Mouse (Mus musculus) spleen, adult 18-20 months (tissue): ENCODE results near the gene Tmed10.
A peak's percentile ranks its signal among the peaks of the same experiment; 100 is the strongest.

Experiments
- DNase-seq, 2 experiments: peaks; one replicate each; pipeline ENCODE4 v3.0.0; 2022; ENCODE audit warnings: mixed read lengths in 2 of 2

The Tmed10 gene

DNA sequence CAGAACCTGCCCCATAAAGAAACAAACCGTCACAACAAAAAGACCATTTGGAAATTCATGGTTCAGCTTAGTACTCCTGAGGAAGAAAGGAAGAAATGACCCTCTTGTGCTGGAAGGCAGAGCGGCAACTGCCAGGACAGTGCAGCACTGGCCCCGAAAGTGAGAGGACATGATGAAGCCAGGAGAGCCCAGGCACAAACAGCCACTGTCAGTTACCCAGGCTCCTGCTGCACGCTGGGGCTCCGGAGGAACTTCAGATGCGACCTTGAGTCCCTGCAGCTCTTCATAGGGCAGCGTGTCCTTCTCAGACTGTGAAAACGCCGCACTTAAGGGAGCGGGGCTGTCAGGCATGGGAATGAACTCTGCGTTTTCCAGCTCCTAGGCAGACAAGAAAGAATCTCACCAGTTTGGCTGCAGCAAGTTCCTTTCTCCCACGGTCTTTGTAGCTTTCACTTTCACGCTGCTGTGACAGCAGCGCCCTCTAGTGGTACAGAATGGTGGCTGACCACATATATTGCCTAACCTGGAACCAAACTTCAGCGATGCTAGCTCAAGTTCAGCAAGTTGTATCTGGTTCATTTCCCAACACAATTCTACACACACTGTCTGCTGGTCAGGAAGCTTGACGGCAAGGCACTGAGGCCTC is 69.3 kb downstream of the Tmed10 start:
- DNase-seq: peak; percentile 64 to 82

DNA sequence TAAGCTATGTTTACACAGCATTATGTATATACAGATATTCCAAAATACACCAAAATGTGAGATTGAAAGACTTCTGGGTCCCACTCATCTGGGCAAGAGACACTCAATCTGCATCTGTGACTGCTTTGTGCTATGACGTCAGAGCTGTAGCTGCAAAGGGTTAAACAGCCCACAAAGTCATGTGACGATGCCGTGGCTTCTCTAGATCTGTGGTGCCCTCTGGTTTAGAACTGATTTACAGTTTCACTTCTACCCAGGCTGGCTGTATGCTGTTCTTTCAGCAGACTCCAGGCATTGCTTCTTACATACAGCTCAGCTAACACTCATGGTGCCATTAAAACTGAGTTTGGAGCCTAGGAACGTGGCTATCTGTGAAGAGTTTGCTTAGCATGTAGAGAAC is 69.9 kb downstream of the Tmed10 start:
- DNase-seq: peak; percentile 24 to 42

GRCm38 (mm10) chr12:85303256-85303655 is 71.4 kb downstream of the Tmed10 start:
- DNase-seq: no peak

DNA sequence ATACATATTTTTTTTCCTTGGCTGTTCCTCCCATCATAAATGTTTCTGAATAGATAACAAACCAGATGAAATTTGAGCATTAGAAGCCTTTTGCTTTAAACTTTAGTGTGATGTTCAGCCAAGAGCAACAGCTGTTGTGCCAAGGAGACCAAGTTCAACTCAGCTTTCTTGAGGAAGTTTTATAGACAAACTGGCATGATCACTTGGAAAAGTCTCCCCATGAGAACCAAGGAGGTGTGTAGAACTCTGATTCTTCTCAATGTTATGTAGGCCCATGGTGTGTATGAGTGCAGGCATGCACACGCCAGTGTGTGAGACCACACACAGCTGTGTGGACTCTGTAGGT is 75.8 kb downstream of the Tmed10 start:
- DNase-seq: no peak

DNA sequence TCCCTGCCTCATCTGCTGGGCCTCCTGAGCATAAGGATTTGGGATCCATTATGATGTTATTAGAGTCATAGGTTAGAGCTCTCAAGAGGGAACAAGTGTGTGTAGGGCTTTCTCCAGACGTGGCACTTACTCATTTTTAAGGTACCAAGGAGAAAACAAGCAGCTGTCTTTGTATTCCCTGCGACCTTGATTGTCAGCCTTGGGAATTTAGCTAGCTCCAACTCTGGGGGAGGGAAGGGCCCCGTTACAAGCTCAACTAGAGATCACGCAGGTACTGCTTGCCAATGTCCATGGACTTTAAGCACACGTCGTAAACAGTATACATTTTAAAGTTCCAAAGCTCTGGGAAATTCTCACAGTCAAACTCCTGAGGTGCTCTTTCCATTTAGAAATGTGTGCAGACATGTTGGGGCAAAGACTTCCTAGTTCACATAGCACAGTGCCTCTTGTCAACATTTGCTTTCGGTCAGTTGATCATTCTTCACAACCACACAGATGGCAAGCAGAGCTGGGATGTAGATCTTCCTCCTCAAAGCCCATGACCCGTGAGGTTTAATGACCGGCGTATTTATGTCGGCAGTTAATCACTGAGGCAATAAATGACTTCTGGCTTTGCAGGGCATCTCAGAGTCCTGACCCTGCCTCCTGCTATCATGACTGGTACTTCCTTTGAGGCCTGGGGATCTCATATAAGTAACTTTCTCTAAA is 76.4 kb downstream of the Tmed10 start:
- DNase-seq: no peak

DNA sequence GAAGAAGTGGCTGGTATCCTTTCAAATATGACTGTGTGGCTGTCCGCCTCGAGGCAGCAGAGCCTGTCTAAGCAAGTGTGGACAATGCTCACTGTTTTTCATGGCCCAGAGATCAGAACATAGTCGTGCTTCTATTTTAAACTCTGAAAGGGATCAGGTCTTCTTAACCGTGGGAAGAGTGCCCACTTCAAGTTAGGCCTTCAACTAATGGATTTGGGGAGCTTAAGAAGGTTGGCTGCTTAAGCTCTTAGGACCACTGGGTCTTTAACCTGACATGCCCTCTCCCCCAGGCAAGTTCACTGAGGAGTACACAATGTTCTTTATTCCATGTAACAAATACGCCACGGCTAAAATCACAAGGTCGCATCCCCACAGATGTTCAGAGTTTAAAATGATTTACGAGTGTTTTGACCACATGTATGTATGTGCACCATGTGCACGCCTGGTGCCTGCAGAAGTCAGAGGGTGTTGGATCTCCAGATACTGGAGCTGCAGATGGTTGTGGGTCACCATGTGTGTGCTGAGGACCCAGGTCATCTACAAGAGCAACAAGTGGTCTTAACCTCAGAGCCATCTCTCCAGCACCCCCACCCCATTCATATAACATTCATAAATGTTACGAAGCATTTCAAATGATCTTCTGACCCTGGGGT is 77.2 kb downstream of the Tmed10 start:
- no peak for DNase-seq

DNA sequence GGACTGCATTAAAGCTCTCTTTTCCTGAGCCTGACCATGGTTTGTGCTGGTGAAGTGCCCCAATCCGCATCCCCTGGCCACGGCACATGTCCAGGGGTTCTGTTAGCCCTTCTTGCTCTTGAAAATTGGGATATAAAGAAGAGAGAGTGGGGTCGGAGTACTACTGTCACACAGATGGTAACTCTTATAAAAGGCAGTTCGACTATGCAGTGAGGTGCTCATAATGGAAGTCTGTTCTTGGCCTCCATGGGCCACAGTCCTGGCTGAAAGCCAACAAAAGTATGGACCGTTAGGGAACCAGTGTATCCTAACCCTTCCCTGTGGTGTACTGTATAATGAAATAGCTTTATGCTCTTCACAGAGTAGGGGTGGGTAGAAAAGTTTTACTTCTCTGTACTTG is 77.7 kb downstream of the Tmed10 start:
- no peak for DNase-seq

DNA sequence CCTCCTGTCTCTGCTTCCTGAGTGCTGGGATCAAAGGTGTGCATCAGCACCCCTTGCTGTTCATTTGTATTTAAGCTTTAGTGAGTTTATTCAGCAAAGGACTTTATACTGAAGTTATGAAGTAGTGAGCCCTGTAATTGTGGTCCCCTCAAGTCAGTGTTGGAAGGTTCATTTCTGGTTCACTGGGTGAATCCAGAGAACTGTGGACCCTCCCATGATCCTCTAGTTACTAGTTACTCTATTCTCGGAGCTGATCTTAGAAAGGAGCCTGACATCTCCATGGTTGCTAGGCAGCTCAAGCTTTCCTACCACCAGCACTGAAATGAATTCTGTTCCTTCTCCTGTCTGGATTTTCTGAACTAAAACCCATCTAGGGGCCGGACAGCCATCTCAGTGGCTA is 79.1 kb downstream of the Tmed10 start:
- no peak for DNase-seq

- no peak for DNase-seq
Measured at GRCm38 (mm10) chr12:85292906-85293305, 81.7 kb downstream of the Tmed10 start.

DNA sequence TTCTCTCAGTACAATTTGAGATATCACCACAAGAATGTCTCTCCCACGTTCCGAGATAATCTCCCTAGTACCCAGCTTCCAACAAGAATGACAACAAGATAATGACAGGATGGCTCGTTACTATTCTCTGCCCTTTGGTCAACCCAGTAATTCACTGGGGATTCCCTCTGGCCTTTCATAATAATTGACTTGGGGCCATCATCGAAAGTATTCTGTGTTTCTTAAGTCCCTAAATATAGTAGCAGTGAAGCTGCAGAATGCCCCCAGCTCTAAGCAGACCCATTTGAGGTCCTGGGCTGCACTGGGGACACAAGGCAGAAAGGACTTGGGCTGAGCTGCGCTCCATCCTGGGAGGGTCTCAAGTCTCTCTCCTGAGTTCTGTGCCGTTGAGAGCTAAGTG is 82.4 kb downstream of the Tmed10 start:
- no peak for DNase-seq

GRCm38 (mm10) chr12:85291541-85291940 is 83.1 kb downstream of the Tmed10 start:
- no peak for DNase-seq

GRCm38 (mm10) chr12:85290633-85291032 is 84.0 kb downstream of the Tmed10 start:
- no peak for DNase-seq
